Mouse (Mus musculus) heart, postnatal 0 days (tissue): Measurements from ENCODE around the gene Tmem127.

Source experiments
- CTCF ChIP-seq: IDR thresholded peaks from 2 replicates; pipeline ENCODE4 v1.5.1; 2016; ENCODE audit warnings: antibody characterized with exemption, control low read depth, low read depth
- EP300 ChIP-seq: IDR thresholded peaks from 2 replicates; pipeline ENCODE4 v1.6.1; 2016; ENCODE audit warnings: antibody characterized with exemption, low read depth

DNA sequence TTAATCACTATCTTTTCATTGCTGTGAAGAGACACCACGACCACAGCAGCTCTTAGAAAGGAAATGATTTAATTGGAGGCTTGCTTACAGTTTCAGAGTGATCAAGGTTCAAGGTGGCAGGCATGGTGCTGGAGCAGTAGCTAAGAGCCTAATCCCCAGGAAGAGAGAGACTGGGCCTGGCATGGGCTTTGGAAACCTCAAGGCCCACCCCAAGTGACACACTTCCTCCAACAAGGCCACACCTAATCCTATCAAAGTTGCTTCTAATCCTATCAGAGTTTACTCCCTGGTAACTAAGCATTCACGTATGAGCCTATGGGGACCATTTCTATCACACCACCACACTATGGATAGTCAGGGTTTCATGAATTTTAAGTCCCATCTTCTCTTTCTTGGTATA lies 62.5 kb downstream of the Tmem127 start:
- TF ChIP-seq CTCF (no peak), EP300 (no peak)
